Mouse (Mus musculus) adrenal gland, postnatal 4 days (tissue): ENCODE results near the gene Dcaf1. TPM values are rescaled to one million over a fixed set of nuclear protein-coding genes. Genes with fewer than 3 reads are reported as not detected.
A peak's percentile ranks its signal among the peaks of the same experiment; 100 is the strongest.

Experiments used
- DNase-seq, 2 experiments: peaks; one replicate each; pipeline ENCODE4 v3.0.0; 2021 to 2022; ENCODE audit warnings: low spot score in 2 of 2, mixed read lengths in 2 of 2
- total RNA-seq, 2 experiments: library from RNA; stranded (reverse); gene quantifications; 2 replicates each; pipeline ENCODE4 v1.2.3; 2021

Gene Dcaf1
- total RNA-seq, 2 experiments from 2014 or later, result 34.1 to 39.8 TPM

DNA sequence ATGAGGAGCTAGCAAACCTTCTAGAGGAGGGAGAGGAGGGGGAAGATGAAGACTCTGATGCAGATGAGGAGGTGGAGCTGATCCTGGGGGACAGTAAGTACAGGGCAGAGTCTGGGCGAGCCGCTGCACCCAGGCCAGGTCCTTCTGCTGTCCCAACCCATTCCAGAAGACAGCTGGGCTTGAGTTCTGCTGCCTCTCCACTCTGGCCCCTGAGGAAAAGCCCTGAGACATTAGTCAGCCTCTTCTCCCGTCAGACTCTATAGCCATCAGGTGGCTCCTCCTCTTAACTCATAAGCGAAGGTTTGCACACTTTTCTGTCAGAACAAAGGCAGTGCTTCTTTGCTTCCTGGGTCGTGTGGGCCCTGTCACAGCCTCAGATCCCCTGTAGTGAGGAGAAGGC lies 52.5 kb downstream of the Dcaf1 start:
- no peak for DNase-seq

DNA sequence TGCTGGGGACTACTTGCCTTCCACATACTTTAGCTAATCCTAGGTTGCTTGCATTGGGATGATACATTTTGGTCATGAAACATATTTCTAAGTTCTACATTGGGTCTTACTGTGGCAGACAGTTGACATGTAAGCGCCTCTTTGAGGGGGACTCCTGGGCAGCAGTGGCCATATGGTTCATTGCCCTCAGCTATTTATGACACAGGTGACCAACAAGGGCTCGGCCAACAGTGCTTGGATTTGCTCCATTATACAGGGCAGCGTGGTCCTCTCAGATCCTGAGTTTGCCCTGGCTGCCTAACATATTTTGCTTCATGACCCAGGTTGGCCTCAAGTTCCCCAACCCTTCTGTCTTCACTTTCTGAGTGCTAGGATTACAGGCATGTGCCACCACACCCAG lies 55.0 kb downstream of the Dcaf1 start:
- no peak for DNase-seq

DNA sequence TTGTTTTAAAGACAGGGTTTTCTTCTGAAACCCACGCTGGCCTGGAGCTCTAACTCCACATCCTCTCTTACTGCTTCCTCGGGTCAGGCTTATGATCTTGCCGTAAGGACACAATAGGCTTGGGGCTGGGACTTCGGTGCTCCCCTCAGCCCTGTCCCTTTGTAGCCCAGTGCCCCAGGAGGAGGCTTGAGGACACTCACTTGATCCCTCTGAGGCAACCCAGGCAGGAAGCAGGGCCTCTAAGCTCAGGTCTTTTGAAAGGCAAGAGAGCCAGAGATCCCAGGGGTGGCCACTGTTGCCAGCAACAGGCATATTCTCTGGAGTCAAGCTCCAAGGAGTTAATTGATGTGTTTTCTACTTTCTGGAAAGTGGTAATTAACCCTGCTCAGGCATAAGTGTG lies 57.8 kb downstream of the Dcaf1 start:
- no peak for DNase-seq

DNA sequence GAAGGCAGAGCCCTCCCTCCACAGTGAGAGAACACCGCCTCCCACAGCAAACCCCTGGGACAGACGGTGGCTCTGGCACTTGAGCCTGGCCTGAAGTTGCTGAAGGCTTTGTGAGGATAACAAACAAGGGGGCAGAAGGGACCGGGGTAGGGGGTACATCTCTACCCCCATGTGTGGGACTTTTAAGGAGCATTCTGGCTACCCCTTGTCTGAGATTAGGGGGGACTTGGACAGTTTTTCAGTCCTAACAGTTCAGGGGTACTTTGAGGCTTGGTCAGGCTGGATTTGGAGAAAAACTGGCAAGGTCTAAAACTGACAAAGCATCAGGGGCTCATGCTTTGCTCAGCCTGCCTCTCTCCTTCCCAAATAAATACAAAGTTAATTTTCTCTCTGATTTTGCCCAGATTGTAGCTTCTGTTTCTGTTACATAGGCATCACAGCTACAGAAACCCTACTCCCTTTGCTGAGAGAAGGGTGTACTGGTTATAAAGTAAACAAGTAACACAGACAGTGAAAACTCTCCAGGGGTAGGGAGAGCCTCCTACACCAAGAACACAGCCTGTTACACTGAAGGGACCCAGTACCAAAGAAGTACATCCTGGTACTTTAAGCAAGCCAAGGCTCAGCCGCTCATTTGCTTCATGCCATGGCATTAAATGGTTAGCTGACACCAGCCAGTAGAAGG lies 59.5 kb downstream of the Dcaf1 start:
- no peak for DNase-seq

GRCm38 (mm10) chr9:106882176-106882575 lies 60.5 kb downstream of the Dcaf1 start:
- no peak for DNase-seq

DNA sequence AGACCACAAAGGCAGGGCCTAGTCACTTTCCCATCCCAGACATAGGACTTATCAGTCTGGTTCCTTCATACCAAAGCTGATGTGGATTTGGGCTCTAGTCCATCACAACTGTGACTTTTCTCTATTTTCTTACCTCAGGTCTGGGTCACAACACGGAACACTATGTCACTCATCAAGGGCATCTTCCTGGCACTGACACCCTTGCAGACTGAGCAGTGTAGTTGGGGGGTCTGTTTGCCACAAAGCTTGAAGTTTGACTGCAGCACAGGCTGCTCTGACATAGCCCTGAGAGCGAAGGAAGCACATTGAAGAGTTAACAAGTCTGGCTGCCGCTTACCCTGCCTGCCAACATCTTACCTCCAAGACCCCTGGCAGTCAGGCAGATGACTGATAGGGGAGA lies 61.4 kb downstream of the Dcaf1 start:
- DNase-seq, result no peak

DNA sequence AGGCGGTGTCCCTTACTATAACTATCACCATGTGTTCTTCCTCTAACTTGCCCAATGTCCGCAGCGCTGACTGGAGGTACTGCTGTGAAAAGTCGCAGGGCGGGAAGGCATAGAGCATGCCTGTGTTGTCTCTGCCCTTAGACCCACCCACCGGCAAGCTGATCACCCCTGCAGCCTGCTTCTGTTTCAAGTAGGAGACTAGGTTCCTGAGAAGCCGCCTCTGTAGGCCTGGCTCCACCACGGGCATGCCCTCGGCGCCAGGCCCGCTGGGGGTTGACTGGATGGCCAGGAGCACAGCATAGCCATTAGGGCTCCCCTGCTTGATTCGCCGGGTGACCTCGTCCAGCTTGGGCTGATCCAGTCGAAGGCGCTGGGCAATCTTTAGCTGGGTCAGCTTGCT lies 62.6 kb downstream of the Dcaf1 start:
- no peak for DNase-seq

DNA sequence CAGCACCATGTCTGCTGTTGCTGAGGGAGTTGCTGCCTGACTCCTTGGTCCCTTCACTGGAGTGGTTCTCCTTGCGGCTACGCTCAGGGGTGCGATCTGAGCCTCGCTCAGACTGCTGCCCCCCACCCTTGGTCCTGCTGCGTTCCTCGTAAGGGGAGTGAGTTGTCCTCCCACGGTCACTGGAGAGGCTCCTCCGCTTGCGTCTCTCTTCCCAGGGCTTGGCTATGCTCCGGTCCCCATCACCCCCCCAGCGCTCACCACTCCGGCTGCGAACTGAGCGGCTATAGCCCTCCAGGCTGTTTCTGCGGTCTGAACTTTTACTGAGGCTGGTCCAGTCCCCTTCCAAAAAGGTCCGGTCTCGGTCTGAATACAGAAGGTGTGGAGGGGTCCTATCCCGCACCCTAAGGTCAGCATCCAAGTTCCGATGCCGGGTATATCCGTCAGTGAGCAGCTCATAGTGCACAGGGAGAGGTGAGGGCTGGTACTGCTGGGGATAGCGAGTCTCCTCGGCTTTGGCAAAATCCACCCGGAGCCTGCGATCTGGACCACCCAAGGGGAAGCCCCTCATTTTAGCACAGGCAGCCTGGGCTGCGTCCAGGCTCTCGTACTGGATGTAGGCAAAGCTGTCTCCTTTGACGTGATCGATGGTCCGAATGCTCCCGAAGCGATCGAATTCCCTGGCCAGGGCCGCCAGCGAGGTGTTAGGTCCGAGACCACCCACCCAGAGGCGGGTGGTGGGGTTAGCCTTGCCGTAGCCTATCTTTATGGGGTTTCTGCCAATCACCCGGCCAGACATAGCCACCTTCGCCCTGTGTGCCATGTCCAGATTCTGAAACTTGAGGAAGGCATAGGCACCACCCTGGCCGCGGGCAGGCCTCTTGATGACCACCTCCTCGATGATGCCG lies 63.6 kb downstream of the Dcaf1 start:
- DNase-seq, result no peak

- no peak for DNase-seq
Observed at GRCm38 (mm10) chr9:106885901-106886731, 64.4 kb downstream of the Dcaf1 start.

GRCm38 (mm10) chr9:106886828-106887702 lies 65.4 kb downstream of the Dcaf1 start, which contains the start of gene Rbm15b:
Gene Rbm15b (minus strand): TSS chr9:106887428.
- peak; percentile 94 for DNase-seq

DNA sequence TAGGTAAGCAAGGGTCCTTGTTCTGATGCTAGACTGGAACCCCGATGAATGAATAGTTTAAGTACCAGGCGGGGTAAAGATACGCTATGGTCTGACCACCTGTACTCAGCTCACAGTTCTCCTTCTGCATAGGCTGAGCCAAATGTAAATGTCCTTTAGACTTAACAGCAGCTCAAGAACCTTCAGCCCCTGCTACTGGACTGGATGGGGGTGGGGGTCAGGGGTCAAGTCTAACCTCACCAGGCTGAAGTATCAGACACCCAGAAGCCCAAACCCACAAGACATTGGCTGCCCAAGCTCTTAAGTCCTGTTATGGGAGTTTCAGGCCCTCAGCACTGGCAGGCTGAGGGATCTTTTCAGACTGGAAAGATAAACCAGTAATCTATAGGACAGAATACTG lies 66.7 kb downstream of the Dcaf1 start:
- DNase-seq, result no peak

GRCm38 (mm10) chr9:106889321-106889720 lies 67.6 kb downstream of the Dcaf1 start:
- no peak for DNase-seq

- no peak for DNase-seq
Observed at GRCm38 (mm10) chr9:106890496-106891240, 69.0 kb downstream of the Dcaf1 start.

GRCm38 (mm10) chr9:106891341-106891741 lies 69.7 kb downstream of the Dcaf1 start:
- DNase-seq, result no peak

DNA sequence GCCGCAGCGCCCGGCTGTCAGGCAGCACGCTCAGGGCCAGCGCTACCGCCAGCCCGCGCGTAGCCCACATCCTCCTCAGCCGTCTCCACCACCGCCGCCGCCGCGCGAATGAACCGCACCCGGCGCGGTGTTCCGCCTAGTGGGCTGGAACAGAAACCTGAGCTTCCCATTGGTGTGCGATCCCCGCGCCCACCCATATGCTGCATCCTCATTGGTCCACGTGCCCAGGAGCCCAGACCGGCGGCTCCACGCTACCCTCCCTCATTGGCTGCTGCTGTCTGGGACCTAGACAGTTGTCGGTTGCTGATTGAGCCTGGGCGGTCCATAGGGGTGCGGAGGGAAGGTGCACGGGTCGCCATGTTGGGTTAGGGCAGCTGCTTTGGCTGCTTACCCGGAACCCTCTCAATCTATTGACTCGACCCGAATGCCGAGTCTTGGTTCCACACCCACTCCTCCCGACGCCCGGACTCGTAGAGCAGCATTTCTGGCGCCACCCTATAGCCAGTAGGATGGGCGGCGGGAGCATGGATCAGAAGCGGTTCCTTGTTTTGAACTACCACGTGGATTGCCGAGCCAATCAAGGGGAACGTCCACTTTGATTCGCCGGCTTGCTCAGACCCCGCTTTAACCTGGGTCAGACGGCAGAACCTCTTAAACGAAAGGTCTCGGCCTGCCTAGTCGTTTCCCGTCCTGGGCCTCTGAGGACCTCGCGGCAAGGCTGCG lies 70.3 kb downstream of the Dcaf1 start, which contains the start of gene Manf:
Manf (minus strand) TSS at position 151 of the 723 bp plus-strand sequence.
- peak; percentile 83 to 92 for DNase-seq

- DNase-seq, result no peak
Observed at GRCm38 (mm10) chr9:106892552-106892875, 70.8 kb downstream of the Dcaf1 start.

- no peak for DNase-seq
Observed at GRCm38 (mm10) chr9:106893327-106893726, 71.7 kb downstream of the Dcaf1 start.

DNA sequence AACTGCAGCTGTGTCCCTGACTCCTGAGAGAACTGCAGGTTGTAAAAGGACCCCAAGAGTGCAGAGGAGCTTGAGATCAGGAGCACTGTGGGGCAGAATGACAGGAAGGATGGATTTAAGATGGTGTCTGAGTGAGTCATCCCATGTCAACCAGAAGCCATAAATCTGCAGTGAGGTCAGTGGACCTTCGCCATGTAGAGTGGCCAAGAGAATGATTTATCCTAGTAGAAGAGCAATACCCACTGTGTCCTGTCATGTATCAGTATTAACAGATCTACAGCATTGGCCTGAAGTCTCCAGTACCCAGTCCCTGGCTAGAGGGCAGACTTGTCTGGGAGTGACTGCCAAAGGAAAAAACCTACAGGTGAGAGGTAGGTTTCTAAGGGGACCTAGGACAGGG lies 77.2 kb downstream of the Dcaf1 start:
- DNase-seq, result no peak

GRCm38 (mm10) chr9:106901596-106901995 lies 79.9 kb downstream of the Dcaf1 start:
- no peak for DNase-seq
